Mouse (Mus musculus) G1E (cell line): Measurements from ENCODE around the gene Apold1. TPM values are rescaled to one million over a fixed set of nuclear protein-coding genes. Genes with fewer than 3 reads are reported as not detected.
A peak's percentile ranks its signal among the peaks of the same experiment; 100 is the strongest.

Experiments
- ATAC-seq: 2 replicates; pipeline ENCODE4 v1.8.0; 2016; ENCODE audit warnings: mild to moderate bottlenecking; ENCODE audit not compliant: insufficient number of reproducible peaks, poor library complexity, low FRiP score, severe bottlenecking; ENCODE audit errors: extremely low read depth
- DNase-seq: peaks from one replicate; pipeline ENCODE4 v3.0.0; 2012; ENCODE audit warnings: low spot score
- H3K27me3 ChIP-seq: 2 replicates; pipeline ENCODE4 v1.6.1; 2012; ENCODE audit warnings: mild to moderate bottlenecking, low read length, inconsistent platforms; ENCODE audit not compliant: insufficient read depth
- H3K36me3 ChIP-seq: replicated peaks from 2 replicates; pipeline ENCODE3; 2012; ENCODE audit warnings: mild to moderate bottlenecking, inconsistent platforms
- H3K4me1 ChIP-seq: 2 replicates; pipeline ENCODE4 v1.6.1; 2012; ENCODE audit warnings: low read depth, low read length, inconsistent platforms, mixed read lengths; ENCODE audit not compliant: insufficient read depth
- H3K4me3 ChIP-seq: 2 replicates; pipeline ENCODE4 v1.5.1; 2012; ENCODE audit warnings: low read depth, mild to moderate bottlenecking, inconsistent platforms, low read length, moderate library complexity, mixed read lengths
- H3K9me3 ChIP-seq: replicated peaks from 2 replicates; pipeline ENCODE4 v1.6.1; 2012; ENCODE audit warnings: inconsistent platforms
- CTCF ChIP-seq: IDR thresholded peaks from 2 replicates; pipeline ENCODE4 v1.5.1; 2012; ENCODE audit warnings: low read depth, low read length, inconsistent platforms, mixed read lengths
- GATA1 ChIP-seq: IDR thresholded peaks from 2 replicates; pipeline ENCODE4 v1.6.1; 2012; ENCODE audit warnings: borderline replicate concordance, low read length, inconsistent platforms, mixed read lengths
- GATA2 ChIP-seq: IDR thresholded peaks from 2 replicates; pipeline ENCODE4 v1.6.1; 2012; ENCODE audit warnings: low read depth, low read length, inconsistent platforms, borderline replicate concordance
- POLR2AphosphoS5 ChIP-seq: IDR thresholded peaks from 2 replicates; pipeline ENCODE4 v1.6.1; 2012; ENCODE audit warnings: low read depth, low read length, inconsistent platforms; ENCODE audit not compliant: insufficient replicate concordance
- TAL1 ChIP-seq: conservative IDR thresholded peaks from 2 replicates; pipeline ENCODE4 v1.6.1; 2012; ENCODE audit warnings: low read depth, low read length, inconsistent platforms, mixed read lengths
- polyA plus RNA-seq: library from polyadenylated mRNA; stranded (reverse); fragments of >175 nt; gene quantifications from 2 replicates; pipeline ENCODE4 v1.2.3, GENCODE M21; 2012
- total RNA-seq, 2 experiments: library from RNA; stranded (forward) in 1 of 2; stranded (reverse) in 1 of 2; fragments of 200-1000 nt in 1 of 2; fragments of >200 nt in 1 of 2; fragmentation: Nextera tagmentation in 1 of 2; gene quantifications; 2 replicates each; pipeline ENCODE4 v1.2.3; 2014 to 2017

The Apold1 gene
- total and polyA plus RNA-seq, 3 experiments, result 0.16 to 0.98 (median 0.83) TPM

DNA sequence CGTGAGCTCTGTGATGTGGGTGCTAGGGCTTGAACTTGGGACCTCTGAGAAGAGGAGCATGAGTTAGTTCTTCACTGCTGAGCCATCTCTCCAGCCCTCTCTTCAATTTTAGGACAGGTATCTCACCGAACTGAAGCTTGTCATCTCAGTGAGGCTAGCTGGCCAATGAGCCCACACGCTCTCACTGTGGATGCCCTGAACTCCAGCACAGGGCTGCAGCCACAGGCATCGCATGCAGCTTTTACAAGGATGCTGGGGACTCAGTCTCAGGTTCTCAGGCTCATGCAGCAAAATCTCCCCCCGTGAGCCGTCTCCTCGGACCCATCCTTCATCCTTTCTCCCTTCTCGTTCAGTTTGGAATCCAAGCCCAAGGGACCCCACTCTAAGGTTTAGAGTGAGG lies 16.6 kb downstream of the Apold1 start:
- ATAC-seq, result no peak
- H3K9me3 ChIP-seq, result no peaks in the 10 kb centered on the region
- H3K36me3 ChIP-seq, result no peaks in the 10 kb centered on the region
- TF ChIP-seq POLR2AphosphoS5, result no peak
- TF ChIP-seq GATA1, result no peak
- no peak for TF ChIP-seq GATA2
- no peak for TF ChIP-seq TAL1
- TF ChIP-seq CTCF, result no peak
- peaks cover 8% of the 10 kb centered on the region for H3K4me1 ChIP-seq
- no peak overlapping the region for H3K4me3 ChIP-seq
- no peak for DNase-seq
- H3K27me3 ChIP-seq, result no peaks in the 10 kb centered on the region

DNA sequence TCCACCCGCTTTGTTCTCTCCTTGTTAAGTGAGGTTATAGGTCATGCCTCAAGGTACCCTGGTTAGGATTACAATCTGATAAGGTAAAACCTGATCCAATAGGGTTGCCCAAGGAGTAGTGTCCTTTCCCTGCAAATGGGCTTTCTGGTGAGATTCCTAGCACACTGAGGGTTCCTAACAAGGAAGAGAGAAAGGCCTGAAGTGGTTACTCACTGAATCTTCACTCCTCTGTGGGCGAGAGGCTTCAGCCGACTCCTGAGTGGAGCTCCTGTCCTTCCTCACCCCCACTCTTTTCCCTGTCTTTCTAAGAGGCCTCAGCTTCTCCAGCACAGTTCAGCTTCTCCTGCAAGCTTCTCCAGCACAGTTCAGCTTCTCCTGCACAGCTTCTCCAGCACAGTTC lies 17.3 kb downstream of the Apold1 start:
- Histone ChIP-seq H3K36me3 (no peaks in the 10 kb centered on the region), H3K4me1 (peaks cover 8% of the 10 kb centered on the region), H3K27me3 (no peaks in the 10 kb centered on the region), H3K9me3 (no peaks in the 10 kb centered on the region), H3K4me3 (no peak overlapping the region)
- no peak for TF ChIP-seq TAL1
- no peak for TF ChIP-seq GATA2
- no peak for TF ChIP-seq POLR2AphosphoS5
- no peak for TF ChIP-seq GATA1
- TF ChIP-seq CTCF, result no peak
- DNase-seq, result no peak
- no peak for ATAC-seq

DNA sequence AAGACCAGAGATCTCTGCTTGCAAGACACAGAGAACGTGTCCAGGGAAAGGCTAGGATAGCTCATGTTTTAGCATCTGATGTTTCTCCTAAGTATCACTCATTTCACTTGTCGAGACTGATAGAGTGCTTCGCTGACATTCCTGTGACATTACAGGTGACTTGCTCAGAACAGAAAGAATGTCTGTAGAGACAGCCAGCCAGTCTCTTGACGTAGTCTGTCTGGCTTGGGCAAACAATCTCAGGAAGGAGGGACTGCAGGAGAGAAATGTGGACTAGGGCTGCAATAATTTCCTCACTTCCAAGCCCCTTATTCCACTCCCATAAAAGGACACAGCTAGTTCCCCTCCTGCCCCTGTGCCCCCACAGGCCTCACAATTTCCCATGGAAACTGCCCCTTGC lies 18.8 kb downstream of the Apold1 start:
- ATAC-seq (no peak), DNase-seq (no peak)
- Histone ChIP-seq H3K4me3 (no peak overlapping the region), H3K36me3 (no peaks in the 10 kb centered on the region), H3K27me3 (no peaks in the 10 kb centered on the region), H3K9me3 (no peaks in the 10 kb centered on the region), H3K4me1 (peaks cover 6% of the 10 kb centered on the region)
- TF ChIP-seq GATA1 (no peak), CTCF (no peak), GATA2 (no peak), TAL1 (no peak), POLR2AphosphoS5 (no peak)

DNA sequence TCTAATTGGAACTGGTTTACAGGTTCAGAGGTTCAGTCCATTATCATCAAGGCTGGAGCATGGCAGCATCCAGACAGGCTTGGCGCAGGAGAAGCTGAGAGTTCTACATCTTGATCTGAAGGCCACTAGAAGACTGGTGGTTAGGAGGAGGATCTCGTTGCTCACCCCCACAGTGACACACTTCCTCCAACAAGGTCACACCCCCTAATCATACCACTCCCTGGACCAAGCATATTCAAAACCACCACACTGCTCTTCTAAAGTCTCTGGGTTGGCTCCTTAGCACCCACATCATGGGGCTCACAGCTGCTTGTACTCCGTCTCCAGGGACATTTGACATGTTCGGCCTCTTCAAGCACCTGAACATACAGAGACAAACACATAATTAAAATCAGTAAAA lies 20.5 kb downstream of the Apold1 start:
- TF ChIP-seq CTCF, result no peak
- DNase-seq (no peak), ATAC-seq (no peak)
- Histone ChIP-seq H3K9me3 (peaks cover 4% of the 10 kb centered on the region), H3K27me3 (no peaks in the 10 kb centered on the region), H3K4me1 (peaks cover 16% of the 10 kb centered on the region), H3K4me3 (no peak overlapping the region), H3K36me3 (no peaks in the 10 kb centered on the region)

DNA sequence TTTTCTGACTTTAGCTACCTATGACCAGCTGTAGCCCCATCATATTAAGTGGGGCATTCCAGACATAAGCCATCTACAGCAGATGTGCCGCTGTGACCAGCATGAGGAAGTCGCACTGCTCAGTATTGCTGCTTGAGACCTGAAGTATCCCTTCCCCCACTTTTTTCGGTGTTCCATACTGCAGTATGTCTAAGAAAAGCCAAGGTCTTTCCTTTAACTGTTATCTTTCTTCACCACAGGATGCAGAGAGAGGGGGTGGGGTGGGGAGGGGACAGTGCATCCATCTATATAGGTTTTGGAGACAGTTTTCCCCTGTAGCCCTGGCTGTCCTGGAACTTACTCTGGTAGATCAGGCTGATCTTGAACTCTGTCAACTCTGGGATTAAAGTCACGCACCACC lies 24.9 kb downstream of the Apold1 start:
- H3K4me1 ChIP-seq, result peaks cover 37% of the 10 kb centered on the region

DNA sequence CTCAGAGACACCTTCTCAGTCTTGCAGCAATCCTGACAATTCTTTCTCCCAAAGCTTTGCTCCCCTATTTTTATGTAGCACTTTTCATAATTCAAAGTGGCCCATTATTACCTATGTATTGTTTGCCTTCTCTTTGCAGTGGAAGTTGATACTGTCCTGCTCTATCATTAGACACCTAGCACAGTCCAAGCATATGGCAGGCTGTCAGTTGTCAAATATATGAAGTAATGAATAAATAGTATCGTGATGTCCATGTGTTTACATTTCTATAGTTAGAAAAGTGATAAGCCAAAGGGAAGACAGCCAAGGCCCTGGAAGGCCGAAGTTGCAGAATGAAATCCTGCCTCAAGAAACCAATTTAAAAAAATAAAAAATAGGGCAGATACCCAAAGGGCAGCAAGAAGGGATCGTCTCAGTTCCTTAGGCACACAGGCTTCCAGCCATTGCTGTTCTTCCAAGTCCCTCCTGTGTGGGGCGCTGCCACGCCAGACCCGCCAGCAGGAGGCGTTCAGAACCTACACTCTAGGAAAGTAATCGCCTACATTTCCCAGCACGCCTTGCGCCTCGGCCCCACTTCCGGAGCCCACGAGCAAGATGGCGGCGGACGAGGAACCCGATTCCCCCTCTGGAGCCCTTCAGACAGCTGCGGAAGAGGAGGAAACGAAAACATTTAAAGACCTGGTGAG lies 29.7 kb downstream of the Apold1 start, which contains the start of gene Ddx47:
Ddx47 (plus strand) TSS at position 565 of the 686 bp plus-strand sequence.
- TF ChIP-seq GATA1 (no peak), TAL1 (no peak), POLR2AphosphoS5 (no peak), CTCF (peak; percentile 89), GATA2 (no peak)
- ATAC-seq, result peak; percentile 98
- H3K4me1 ChIP-seq, result peaks cover 34% of the 10 kb centered on the region

More for the DNA sequence above, 24.9 kb downstream of the Apold1 start:
- Histone ChIP-seq H3K36me3 (no peaks in the 10 kb centered on the region), H3K4me3 (peak overlapping the region; percentile 59; the same call in 1 of the 2 replicates), H3K9me3 (peaks cover 4% of the 10 kb centered on the region), H3K27me3 (no peaks in the 10 kb centered on the region)
- ATAC-seq (peak; percentile 84), DNase-seq (peak; percentile 50)
- TF ChIP-seq GATA2, result no peak
- no peak for TF ChIP-seq POLR2AphosphoS5
- TF ChIP-seq TAL1, result no peak; the same call in 1 of the 2 replicates
- TF ChIP-seq CTCF, result no peak
- TF ChIP-seq GATA1, result no peak

More for the DNA sequence above, 29.7 kb downstream of the Apold1 start, which contains the start of gene Ddx47:
- H3K4me3 ChIP-seq, result peak within 1 kb of the TSS; percentile 74
- H3K9me3 ChIP-seq, result 0 out of 2 replicates have a peak, but pooled peaks cover under 1% of the 10 kb centered on the region
- H3K36me3 ChIP-seq, result peaks cover 35% of the 10 kb centered on the region
- H3K27me3 ChIP-seq, result no peaks in the 10 kb centered on the region
- DNase-seq, result peak; percentile 77
